Mouse (Mus musculus) limb, embryonic 15.5 days (tissue): Measurements from ENCODE around the gene Smyd3. TPM values are rescaled to one million over a fixed set of nuclear protein-coding genes. Genes with fewer than 3 reads are reported as not detected.

ENCODE experiments used
- ATAC-seq: fragments of 200-750 bp; cut with Nextera tagmentation; 2 replicates; pipeline ENCODE4 v1.8.0; 2017; ENCODE audit warnings: low read depth, moderate TSS enrichment; ENCODE audit not compliant: insufficient number of reproducible peaks, low FRiP score, low TSS enrichment
- H3K27ac ChIP-seq: fragments of 300-500 bp; sonication (generic); 2 replicates; pipeline ENCODE4 v1.5.1; 2015; ENCODE audit warnings: moderate library complexity, mild to moderate bottlenecking, inconsistent platforms
- H3K27me3 ChIP-seq: fragments of 300-500 bp; sonication (generic); 2 replicates; pipeline ENCODE4 v1.6.1; 2015; ENCODE audit warnings: inconsistent platforms
- H3K36me3 ChIP-seq: fragments of 300-500 bp; sonication (generic); 2 replicates; pipeline ENCODE4 v1.6.1; 2015; ENCODE audit warnings: inconsistent platforms
- H3K4me1 ChIP-seq: fragments of 300-500 bp; sonication (generic); 2 replicates; pipeline ENCODE4 v1.6.1; 2015; ENCODE audit warnings: inconsistent platforms
- H3K4me2 ChIP-seq: fragments of 300-500 bp; sonication (generic); 2 replicates; pipeline ENCODE4 v1.6.1; 2015; ENCODE audit warnings: mild to moderate bottlenecking, inconsistent platforms
- H3K4me3 ChIP-seq: fragments of 300-500 bp; sonication (generic); 2 replicates; pipeline ENCODE4 v1.5.1; 2015; ENCODE audit warnings: mild to moderate bottlenecking, inconsistent platforms
- H3K9ac ChIP-seq: fragments of 300-500 bp; sonication (generic); 2 replicates; pipeline ENCODE4 v1.6.1; 2015; ENCODE audit warnings: inconsistent platforms
- H3K9me3 ChIP-seq: fragments of 300-500 bp; sonication (generic); 2 replicates; pipeline ENCODE4 v1.6.1; 2016; ENCODE audit warnings: inconsistent platforms
- WGBS: fragments of 180-500 bp; shearing (Covaris S2); methylation state at CpG from one replicate; pipeline ENCODE4 v1.1.7; 2015; 5-methylcytosine and 5-hydroxymethylcytosine counted together
- polyA plus RNA-seq: library from polyadenylated mRNA; unstranded; fragments of >200 nt; fragmentation: Nextera tagmentation; extraction: Ambion mirVana; gene quantifications from 2 replicates; pipeline ENCODE4 v1.2.1, GENCODE M21; 2015

Smyd3 gene
- polyA plus RNA-seq, 1 experiment from 2014 or later: 19.2 TPM

- Histone ChIP-seq H3K9me3 (no peaks in the 10 kb centered on the region), H3K4me1 (0 out of 2 replicates have a peak, but pooled peaks cover 5% of the 10 kb centered on the region), H3K9ac (no peak overlapping the region), H3K4me2 (no peak overlapping the region), H3K27me3 (0 out of 2 replicates have a peak, but pooled peaks cover 2% of the 10 kb centered on the region), H3K27ac (no peak overlapping the region), H3K36me3 (no peaks in the 10 kb centered on the region), H3K4me3 (no peak overlapping the region)
- ATAC-seq: no peak
- WGBS: 87% methylated on average over 2 of the region's 2 CpGs
Measured at GRCm38 (mm10) chr1:179451211-179451610, 66.6 kb downstream of the Smyd3 start.

- no peaks in the 10 kb centered on the region for H3K36me3 ChIP-seq
- no peak for ATAC-seq
- H3K4me1 ChIP-seq: peaks cover 7% of the 10 kb centered on the region; the same call in 1 of the 2 replicates
- no peak overlapping the region for H3K9ac ChIP-seq
- H3K27me3 ChIP-seq: no peaks in the 10 kb centered on the region
- WGBS: 17% methylated on average over 2 of the region's 2 CpGs
- H3K9me3 ChIP-seq: no peaks in the 10 kb centered on the region
- H3K4me3 ChIP-seq: no peak overlapping the region
- no peak overlapping the region for H3K27ac ChIP-seq
- H3K4me2 ChIP-seq: 0 out of 2 replicates have a peak overlapping the region, but pooled peaks have one; percentile 10
Measured at GRCm38 (mm10) chr1:179446845-179447212, 71.0 kb downstream of the Smyd3 start.

GRCm38 (mm10) chr1:179446127-179446844, 71.6 kb downstream of the Smyd3 start:
- Histone ChIP-seq H3K4me1 (peaks cover 7% of the 10 kb centered on the region; the same call in 1 of the 2 replicates), H3K27me3 (no peaks in the 10 kb centered on the region), H3K9me3 (no peaks in the 10 kb centered on the region), H3K36me3 (no peaks in the 10 kb centered on the region), H3K9ac (no peak overlapping the region), H3K4me3 (no peak overlapping the region), H3K27ac (no peak overlapping the region), H3K4me2 (0 out of 2 replicates have a peak overlapping the region, but pooled peaks have one; percentile 10)
- WGBS: 22% methylated on average over 17 of the region's 17 CpGs
- no peak for ATAC-seq

GRCm38 (mm10) chr1:179443835-179444234, 74.0 kb downstream of the Smyd3 start:
- ATAC-seq: no peak
- no peak overlapping the region for H3K4me3 ChIP-seq
- H3K4me2 ChIP-seq: no peak overlapping the region
- 81% methylated on average over 13 of the region's 13 CpGs for WGBS
- no peaks in the 10 kb centered on the region for H3K36me3 ChIP-seq
- no peaks in the 10 kb centered on the region for H3K27me3 ChIP-seq
- no peak overlapping the region for H3K9ac ChIP-seq
- H3K4me1 ChIP-seq: peaks cover 7% of the 10 kb centered on the region; the same call in 1 of the 2 replicates
- H3K9me3 ChIP-seq: no peaks in the 10 kb centered on the region
- H3K27ac ChIP-seq: no peak overlapping the region

GRCm38 (mm10) chr1:179443423-179443822, 74.4 kb downstream of the Smyd3 start:
- H3K4me1 ChIP-seq: peaks cover 7% of the 10 kb centered on the region; the same call in 1 of the 2 replicates
- no peak overlapping the region for H3K4me2 ChIP-seq
- no peak overlapping the region for H3K9ac ChIP-seq
- H3K9me3 ChIP-seq: no peaks in the 10 kb centered on the region
- no peaks in the 10 kb centered on the region for H3K36me3 ChIP-seq
- no peak for ATAC-seq
- H3K27ac ChIP-seq: no peak overlapping the region
- no peak overlapping the region for H3K4me3 ChIP-seq
- no peaks in the 10 kb centered on the region for H3K27me3 ChIP-seq
- 52% methylated on average over 8 of the region's 8 CpGs for WGBS

GRCm38 (mm10) chr1:179436596-179436995, 81.2 kb downstream of the Smyd3 start:
- Histone ChIP-seq H3K9ac (no peak overlapping the region), H3K9me3 (no peaks in the 10 kb centered on the region), H3K27me3 (no peaks in the 10 kb centered on the region), H3K4me3 (no peak overlapping the region), H3K36me3 (no peaks in the 10 kb centered on the region), H3K4me1 (no peaks in the 10 kb centered on the region), H3K4me2 (no peak overlapping the region), H3K27ac (no peak overlapping the region)
- WGBS: 78% methylated on average over 11 of the region's 11 CpGs
- ATAC-seq: no peak

GRCm38 (mm10) chr1:179434443-179435260, 83.2 kb downstream of the Smyd3 start:
- no peak overlapping the region for H3K4me3 ChIP-seq
- ATAC-seq: no peak

GRCm38 (mm10) chr1:179433828-179434227, 84.0 kb downstream of the Smyd3 start:
- Histone ChIP-seq H3K9me3 (no peaks in the 10 kb centered on the region), H3K4me2 (no peak overlapping the region), H3K27me3 (no peaks in the 10 kb centered on the region), H3K36me3 (no peaks in the 10 kb centered on the region), H3K4me3 (no peak overlapping the region), H3K4me1 (no peaks in the 10 kb centered on the region), H3K9ac (no peak overlapping the region), H3K27ac (no peak overlapping the region)
- ATAC-seq: no peak
- 84% methylated on average over 7 of the region's 7 CpGs for WGBS

More at GRCm38 (mm10) chr1:179434443-179435260, 83.2 kb downstream of the Smyd3 start:
- 89% methylated on average over 11 of the region's 11 CpGs for WGBS
- H3K4me1 ChIP-seq: no peaks in the 10 kb centered on the region
- no peaks in the 10 kb centered on the region for H3K36me3 ChIP-seq
- no peak overlapping the region for H3K4me2 ChIP-seq
- no peak overlapping the region for H3K27ac ChIP-seq
- no peak overlapping the region for H3K9ac ChIP-seq
- no peaks in the 10 kb centered on the region for H3K9me3 ChIP-seq
- no peaks in the 10 kb centered on the region for H3K27me3 ChIP-seq

GRCm38 (mm10) chr1:179433355-179433754, 84.5 kb downstream of the Smyd3 start:
- Histone ChIP-seq H3K27ac (no peak overlapping the region), H3K36me3 (no peaks in the 10 kb centered on the region), H3K4me1 (no peaks in the 10 kb centered on the region), H3K9me3 (no peaks in the 10 kb centered on the region), H3K9ac (no peak overlapping the region), H3K4me3 (no peak overlapping the region), H3K27me3 (no peaks in the 10 kb centered on the region), H3K4me2 (no peak overlapping the region)
- ATAC-seq: no peak
- WGBS: 78% methylated on average over 8 of the region's 8 CpGs

GRCm38 (mm10) chr1:179430077-179430476, 87.8 kb downstream of the Smyd3 start:
- Histone ChIP-seq H3K4me1 (no peaks in the 10 kb centered on the region), H3K9ac (no peak overlapping the region), H3K4me2 (no peak overlapping the region), H3K27me3 (no peaks in the 10 kb centered on the region), H3K36me3 (no peaks in the 10 kb centered on the region), H3K27ac (no peak overlapping the region), H3K4me3 (no peak overlapping the region), H3K9me3 (no peaks in the 10 kb centered on the region)
- no peak for ATAC-seq
- 20% methylated on average over 3 of the region's 3 CpGs for WGBS

GRCm38 (mm10) chr1:179424879-179425472, 92.9 kb downstream of the Smyd3 start:
- Histone ChIP-seq H3K27ac (no peak overlapping the region), H3K36me3 (no peaks in the 10 kb centered on the region), H3K4me2 (no peak overlapping the region), H3K27me3 (no peaks in the 10 kb centered on the region), H3K4me3 (no peak overlapping the region), H3K9me3 (no peaks in the 10 kb centered on the region), H3K9ac (no peak overlapping the region), H3K4me1 (no peaks in the 10 kb centered on the region)
- WGBS: 83% methylated on average over 12 of the region's 12 CpGs
- ATAC-seq: no peak

GRCm38 (mm10) chr1:179419091-179419490, 98.8 kb downstream of the Smyd3 start:
- no peaks in the 10 kb centered on the region for H3K4me1 ChIP-seq
- no peaks in the 10 kb centered on the region for H3K36me3 ChIP-seq
- H3K4me3 ChIP-seq: no peak overlapping the region
- no peak overlapping the region for H3K9ac ChIP-seq
- no peak overlapping the region for H3K4me2 ChIP-seq
- H3K9me3 ChIP-seq: no peaks in the 10 kb centered on the region
- no peaks in the 10 kb centered on the region for H3K27me3 ChIP-seq
- WGBS: 69% methylated on average over 4 of the region's 4 CpGs
- no peak overlapping the region for H3K27ac ChIP-seq
- no peak for ATAC-seq
